Mouse (Mus musculus) G1E (cell line): ENCODE data around the gene Atp6v1g1. TPM values are rescaled to one million over a fixed set of nuclear protein-coding genes. Genes with fewer than 3 reads are reported as not detected.

ENCODE experiments used
- ATAC-seq: 2 replicates; pipeline ENCODE4 v1.8.0; 2016; ENCODE audit warnings: mild to moderate bottlenecking; ENCODE audit not compliant: insufficient number of reproducible peaks, poor library complexity, low FRiP score, severe bottlenecking; ENCODE audit errors: extremely low read depth
- DNase-seq: peaks from one replicate; pipeline ENCODE4 v3.0.0; 2012; ENCODE audit warnings: low spot score
- H3K27me3 ChIP-seq: 2 replicates; pipeline ENCODE4 v1.6.1; 2012; ENCODE audit warnings: mild to moderate bottlenecking, low read length, inconsistent platforms; ENCODE audit not compliant: insufficient read depth
- H3K36me3 ChIP-seq: replicated peaks from 2 replicates; pipeline ENCODE3; 2012; ENCODE audit warnings: mild to moderate bottlenecking, inconsistent platforms
- H3K4me1 ChIP-seq: 2 replicates; pipeline ENCODE4 v1.6.1; 2012; ENCODE audit warnings: low read depth, low read length, inconsistent platforms, mixed read lengths; ENCODE audit not compliant: insufficient read depth
- H3K4me3 ChIP-seq: 2 replicates; pipeline ENCODE4 v1.5.1; 2012; ENCODE audit warnings: low read depth, mild to moderate bottlenecking, inconsistent platforms, low read length, moderate library complexity, mixed read lengths
- H3K9me3 ChIP-seq: replicated peaks from 2 replicates; pipeline ENCODE4 v1.6.1; 2012; ENCODE audit warnings: inconsistent platforms
- CTCF ChIP-seq: IDR thresholded peaks from 2 replicates; pipeline ENCODE4 v1.5.1; 2012; ENCODE audit warnings: low read depth, low read length, inconsistent platforms, mixed read lengths
- GATA1 ChIP-seq: IDR thresholded peaks from 2 replicates; pipeline ENCODE4 v1.6.1; 2012; ENCODE audit warnings: borderline replicate concordance, low read length, inconsistent platforms, mixed read lengths
- GATA2 ChIP-seq: IDR thresholded peaks from 2 replicates; pipeline ENCODE4 v1.6.1; 2012; ENCODE audit warnings: low read depth, low read length, inconsistent platforms, borderline replicate concordance
- POLR2AphosphoS5 ChIP-seq: IDR thresholded peaks from 2 replicates; pipeline ENCODE4 v1.6.1; 2012; ENCODE audit warnings: low read depth, low read length, inconsistent platforms; ENCODE audit not compliant: insufficient replicate concordance
- TAL1 ChIP-seq: conservative IDR thresholded peaks from 2 replicates; pipeline ENCODE4 v1.6.1; 2012; ENCODE audit warnings: low read depth, low read length, inconsistent platforms, mixed read lengths
- polyA plus RNA-seq: library from polyadenylated mRNA; stranded (reverse); fragments of >175 nt; gene quantifications from 2 replicates; pipeline ENCODE4 v1.2.3, GENCODE M21; 2012
- total RNA-seq, 2 experiments: library from RNA; stranded (forward) in 1 of 2; stranded (reverse) in 1 of 2; fragments of 200-1000 nt in 1 of 2; fragments of >200 nt in 1 of 2; fragmentation: Nextera tagmentation in 1 of 2; gene quantifications; 2 replicates each; pipeline ENCODE4 v1.2.3; 2014 to 2017

Gene Atp6v1g1
- total and polyA plus RNA-seq, 3 experiments, result 120 to 220 (median 147) TPM

GRCm38 (mm10) chr4:63585216-63585615 is 40.6 kb downstream of the Atp6v1g1 start:
- no peak for ATAC-seq
- no peak overlapping the region for H3K4me3 ChIP-seq
- no peaks in the 10 kb centered on the region for H3K27me3 ChIP-seq
- H3K4me1 ChIP-seq, result no peaks in the 10 kb centered on the region
- no peak for DNase-seq
- peaks cover 28% of the 10 kb centered on the region for H3K36me3 ChIP-seq
- peaks cover 9% of the 10 kb centered on the region; the same call in 1 of the 2 replicates for H3K9me3 ChIP-seq
- TF ChIP-seq TAL1, result no peak
- TF ChIP-seq POLR2AphosphoS5, result no peak
- no peak for TF ChIP-seq CTCF

GRCm38 (mm10) chr4:63586240-63586639 is 41.7 kb downstream of the Atp6v1g1 start:
- H3K27me3 ChIP-seq, result no peaks in the 10 kb centered on the region
- no peak for DNase-seq
- no peak for TF ChIP-seq POLR2AphosphoS5
- no peak for TF ChIP-seq GATA2
- TF ChIP-seq GATA1, result no peak
- H3K4me3 ChIP-seq, result no peak overlapping the region
- 0 out of 2 replicates have a peak, but pooled peaks cover 9% of the 10 kb centered on the region for H3K9me3 ChIP-seq
- no peak for ATAC-seq
- H3K36me3 ChIP-seq, result peaks cover 24% of the 10 kb centered on the region
- H3K4me1 ChIP-seq, result no peaks in the 10 kb centered on the region

- Histone ChIP-seq H3K27me3 (no peaks in the 10 kb centered on the region), H3K4me3 (no peak overlapping the region), H3K4me1 (no peaks in the 10 kb centered on the region), H3K36me3 (no peaks in the 10 kb centered on the region), H3K9me3 (0 out of 2 replicates have a peak, but pooled peaks cover 4% of the 10 kb centered on the region)
- no peak for ATAC-seq
- no peak for TF ChIP-seq TAL1
- TF ChIP-seq GATA1, result no peak
- TF ChIP-seq CTCF, result no peak
- no peak for TF ChIP-seq GATA2
- no peak for TF ChIP-seq POLR2AphosphoS5
- no peak for DNase-seq
Measured at GRCm38 (mm10) chr4:63589987-63590386, 45.4 kb downstream of the Atp6v1g1 start.

GRCm38 (mm10) chr4:63590538-63590937 is 46.0 kb downstream of the Atp6v1g1 start:
- DNase-seq, result no peak
- no peak for ATAC-seq
- Histone ChIP-seq H3K4me3 (no peak overlapping the region), H3K36me3 (no peaks in the 10 kb centered on the region), H3K4me1 (no peaks in the 10 kb centered on the region), H3K9me3 (peaks cover 7% of the 10 kb centered on the region; the same call in 1 of the 2 replicates), H3K27me3 (no peaks in the 10 kb centered on the region)
- TF ChIP-seq GATA2 (no peak), CTCF (no peak), GATA1 (no peak), TAL1 (no peak), POLR2AphosphoS5 (no peak)

- DNase-seq, result no peak
- peaks cover 24% of the 10 kb centered on the region for H3K9me3 ChIP-seq
- H3K4me3 ChIP-seq, result no peak overlapping the region
- H3K27me3 ChIP-seq, result no peaks in the 10 kb centered on the region
- no peak for ATAC-seq
- H3K36me3 ChIP-seq, result no peaks in the 10 kb centered on the region
- TF ChIP-seq GATA2, result no peak
- no peak for TF ChIP-seq CTCF
- no peak for TF ChIP-seq GATA1
- no peak for TF ChIP-seq POLR2AphosphoS5
- TF ChIP-seq TAL1, result no peak
- no peaks in the 10 kb centered on the region for H3K4me1 ChIP-seq
Measured at GRCm38 (mm10) chr4:63594459-63595110, 50.0 kb downstream of the Atp6v1g1 start.

GRCm38 (mm10) chr4:63595259-63595658 is 50.7 kb downstream of the Atp6v1g1 start:
- H3K36me3 ChIP-seq, result no peaks in the 10 kb centered on the region
- H3K9me3 ChIP-seq, result peaks cover 30% of the 10 kb centered on the region
- no peaks in the 10 kb centered on the region for H3K27me3 ChIP-seq
- DNase-seq, result no peak
- TF ChIP-seq TAL1 (no peak), POLR2AphosphoS5 (no peak), GATA1 (no peak), GATA2 (no peak), CTCF (no peak)
- H3K4me1 ChIP-seq, result no peaks in the 10 kb centered on the region
- H3K4me3 ChIP-seq, result no peak overlapping the region
- no peak for ATAC-seq
